Mouse (Mus musculus) layer of hippocampus, adult 8-10 months (tissue): ENCODE data around the gene Kdm1b. TPM values are rescaled to one million over a fixed set of nuclear protein-coding genes. Genes with fewer than 3 reads are reported as not detected.

Experiments
- DNase-seq, 2 experiments: peaks; one replicate each; pipeline ENCODE4 v3.0.0; 2022; ENCODE audit warnings: low spot score in 2 of 2
- total RNA-seq, 4 experiments: library from RNA; stranded (reverse); gene quantifications; 2 replicates each; pipeline ENCODE4 v1.2.4; 2022

Gene Kdm1b
- total RNA-seq: 10 to 100 TPM in 1 of 4 experiments, 1 to 10 TPM in 3; 7.7 to 11.0 (median 9.9) TPM

- DNase-seq: peak; percentile 96 to 98
Observed at GRCm38 (mm10) chr13:47043030-47043680, at the start of gene Kdm1b. Gene Kdm1b, plus strand, starts transcription at chr13:47043499.

GRCm38 (mm10) chr13:46997355-46997754 lies 45.9 kb upstream of the Kdm1b start:
- DNase-seq: no peak

- DNase-seq: no peak
Observed at GRCm38 (mm10) chr13:46999498-46999897, 43.8 kb upstream of the Kdm1b start.

GRCm38 (mm10) chr13:47001590-47001989 lies 41.7 kb upstream of the Kdm1b start:
- DNase-seq: no peak

GRCm38 (mm10) chr13:47013740-47014139 lies 29.6 kb upstream of the Kdm1b start:
- DNase-seq: no peak

GRCm38 (mm10) chr13:47014334-47015194 lies 28.7 kb upstream of the Kdm1b start, which contains the start of gene Nhlrc1:
Gene Nhlrc1, minus strand, starts transcription at chr13:47014850.
- DNase-seq: peak; percentile 80 to 84

- DNase-seq: no peak
Observed at GRCm38 (mm10) chr13:47015195-47015501, 28.2 kb upstream of the Kdm1b start.

GRCm38 (mm10) chr13:47017259-47017658 lies 26.0 kb upstream of the Kdm1b start:
- DNase-seq: peak; percentile 38 to 59

GRCm38 (mm10) chr13:47019774-47020173 lies 23.5 kb upstream of the Kdm1b start:
- no peak for DNase-seq

- no peak for DNase-seq
Observed at GRCm38 (mm10) chr13:47020798-47021197, 22.5 kb upstream of the Kdm1b start.

GRCm38 (mm10) chr13:47030376-47031107 lies 12.8 kb upstream of the Kdm1b start:
- no peak for DNase-seq

GRCm38 (mm10) chr13:47033602-47034001 lies 9.7 kb upstream of the Kdm1b start:
- DNase-seq: no peak

GRCm38 (mm10) chr13:47037946-47038345 lies 5.4 kb upstream of the Kdm1b start:
- no peak for DNase-seq

GRCm38 (mm10) chr13:47040061-47040460 lies 3.2 kb upstream of the Kdm1b start:
- DNase-seq: no peak

GRCm38 (mm10) chr13:47042024-47042633 lies 1.2 kb upstream of the Kdm1b start:
- no peak for DNase-seq

- DNase-seq: no peak
Observed at GRCm38 (mm10) chr13:47043833-47044616, 726 bp downstream of the Kdm1b start.

- no peak for DNase-seq
Observed at GRCm38 (mm10) chr13:47044617-47044947, 1.3 kb downstream of the Kdm1b start, which contains the start of gene Tpmt. Gene Tpmt, minus strand, starts transcription at chr13:47044737.

GRCm38 (mm10) chr13:47047996-47048395 lies 4.7 kb downstream of the Kdm1b start:
- no peak for DNase-seq

- DNase-seq: no peak
Observed at GRCm38 (mm10) chr13:47050009-47050408, 6.7 kb downstream of the Kdm1b start.

- DNase-seq: no peak
Observed at GRCm38 (mm10) chr13:47053971-47054370, 10.7 kb downstream of the Kdm1b start.

GRCm38 (mm10) chr13:47056126-47056525 lies 12.8 kb downstream of the Kdm1b start:
- peak; percentile 23 to 29 for DNase-seq
